Mouse (Mus musculus) liver, embryonic 13.5 days (tissue): ENCODE data around the gene Pole. TPM values are rescaled to one million over a fixed set of nuclear protein-coding genes. Genes with fewer than 3 reads are reported as not detected.
A peak's percentile ranks its signal among the peaks of the same experiment; 100 is the strongest.

Experiments
- ATAC-seq: fragments of 200-750 bp; cut with Nextera tagmentation; 2 replicates; pipeline ENCODE4 v1.8.0; 2017; ENCODE audit warnings: low read depth, mild to moderate bottlenecking, moderate number of reproducible peaks, moderate library complexity
- DNase-seq: peaks from one replicate; pipeline ENCODE4 v3.0.0; 2022
- H3K27ac ChIP-seq: fragments of 300-500 bp; sonication (generic); 2 replicates; pipeline ENCODE4 v1.5.1; 2015; ENCODE audit warnings: moderate library complexity, mild to moderate bottlenecking, inconsistent platforms
- H3K27me3 ChIP-seq: fragments of 300-500 bp; sonication (generic); 2 replicates; pipeline ENCODE4 v1.6.1; 2015; ENCODE audit warnings: mild to moderate bottlenecking, inconsistent platforms
- H3K36me3 ChIP-seq: fragments of 300-500 bp; sonication (generic); 2 replicates; pipeline ENCODE4 v1.6.1; 2015; ENCODE audit warnings: mild to moderate bottlenecking, inconsistent platforms
- H3K4me1 ChIP-seq: fragments of 300-500 bp; sonication (generic); replicated peaks from 2 replicates; pipeline ENCODE4 v1.6.1; 2015; ENCODE audit warnings: inconsistent platforms
- H3K4me2 ChIP-seq: fragments of 300-500 bp; sonication (generic); 2 replicates; pipeline ENCODE4 v1.6.1; 2015; ENCODE audit warnings: inconsistent platforms, mild to moderate bottlenecking, moderate library complexity
- H3K4me3 ChIP-seq: fragments of 300-500 bp; sonication (generic); replicated peaks from 2 replicates; pipeline ENCODE4 v1.5.1; 2015; ENCODE audit warnings: mild to moderate bottlenecking, inconsistent platforms
- H3K9ac ChIP-seq: fragments of 300-500 bp; sonication (generic); 2 replicates; pipeline ENCODE4 v1.6.1; 2015; ENCODE audit warnings: mild to moderate bottlenecking, inconsistent platforms
- H3K9me3 ChIP-seq: fragments of 300-500 bp; sonication (generic); replicated peaks from 2 replicates; pipeline ENCODE4 v1.6.1; 2016; ENCODE audit warnings: inconsistent platforms
- WGBS: fragments of 180-500 bp; shearing (Covaris S2); methylation state at CpG from one replicate; pipeline ENCODE4 v1.1.7; 2015; ENCODE audit not compliant: insufficient replicate concordance; 5-methylcytosine and 5-hydroxymethylcytosine counted together
- polyA plus RNA-seq: library from polyadenylated mRNA; unstranded; fragments of >200 nt; fragmentation: Nextera tagmentation; extraction: Ambion mirVana; gene quantifications from 2 replicates; pipeline ENCODE4 v1.2.1, GENCODE M21; 2015

The Pole gene
- polyA plus RNA-seq, 1 experiment from 2014 or later: 20.6 TPM

DNA sequence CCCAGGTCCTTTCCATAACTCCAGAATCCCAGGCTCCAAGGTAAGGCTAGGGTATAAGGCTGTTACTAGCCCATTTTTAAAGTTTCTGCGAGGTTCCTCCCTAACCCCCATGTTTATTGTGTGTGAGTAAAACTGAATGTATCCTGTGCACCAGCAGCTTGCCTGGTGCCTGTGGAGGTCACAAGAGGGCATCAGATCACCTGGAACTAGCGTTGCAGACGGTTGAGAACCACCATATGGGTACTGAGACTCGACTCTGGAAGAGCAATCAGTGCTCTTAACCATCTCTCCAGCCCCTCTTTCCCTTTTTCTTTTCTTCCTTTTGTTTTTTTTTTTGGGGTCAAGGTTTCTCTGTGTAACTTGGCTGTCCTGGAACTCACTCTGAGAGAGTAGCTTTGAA, 93.7 kb downstream of the Pole start:
- WGBS: 62% methylated on average over 4 of the region's 4 CpGs
- Histone ChIP-seq H3K4me1 (no peaks in the 10 kb centered on the region), H3K4me2 (no peak overlapping the region), H3K36me3 (peaks cover 27% of the 10 kb centered on the region), H3K27me3 (peaks cover under 1% of the 10 kb centered on the region; the same call in 1 of the 2 replicates), H3K9me3 (no peaks in the 10 kb centered on the region), H3K9ac (no peak overlapping the region), H3K4me3 (no peak overlapping the region), H3K27ac (no peak overlapping the region)
- ATAC-seq: no peak
- no peak for DNase-seq

GRCm38 (mm10) chr5:110384491-110384890, 98.4 kb downstream of the Pole start:
- Histone ChIP-seq H3K9ac (no peak overlapping the region), H3K27ac (no peak overlapping the region), H3K27me3 (peaks cover 34% of the 10 kb centered on the region), H3K36me3 (no peaks in the 10 kb centered on the region), H3K4me3 (no peak overlapping the region), H3K9me3 (no peaks in the 10 kb centered on the region), H3K4me1 (peaks cover 16% of the 10 kb centered on the region), H3K4me2 (no peak overlapping the region)
- DNase-seq (no peak), ATAC-seq (no peak)
- 75% methylated on average over 6 of the region's 6 CpGs for WGBS

DNA sequence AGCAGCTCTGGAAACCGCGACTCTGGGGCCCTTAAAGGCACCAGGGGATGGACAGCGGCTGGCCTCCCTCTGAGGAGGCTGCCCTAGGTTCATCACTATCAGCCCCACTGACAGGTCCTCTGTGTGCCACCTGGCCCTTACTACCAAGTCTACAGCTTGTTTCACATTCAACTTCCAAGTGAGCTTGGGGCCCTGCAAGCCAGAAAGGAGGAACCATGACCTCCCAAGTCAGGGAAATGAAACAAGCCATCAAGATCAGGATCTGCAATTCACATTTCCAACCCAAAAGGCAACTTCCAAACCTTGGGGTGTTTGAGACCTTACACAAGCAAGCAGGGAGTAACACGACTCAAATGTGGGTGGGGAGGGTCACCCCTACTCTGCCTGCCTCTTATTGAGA, 99.2 kb downstream of the Pole start:
- Histone ChIP-seq H3K27me3 (peaks cover 34% of the 10 kb centered on the region), H3K9ac (no peak overlapping the region), H3K9me3 (no peaks in the 10 kb centered on the region), H3K4me1 (peaks cover 16% of the 10 kb centered on the region), H3K36me3 (no peaks in the 10 kb centered on the region), H3K27ac (no peak overlapping the region), H3K4me2 (no peak overlapping the region), H3K4me3 (no peak overlapping the region)
- 60% methylated on average over 4 of the region's 4 CpGs for WGBS
- no peak for DNase-seq
- ATAC-seq: no peak

GRCm38 (mm10) chr5:110386371-110387330, 100.5 kb downstream of the Pole start:
- Histone ChIP-seq H3K4me1 (peaks cover 16% of the 10 kb centered on the region), H3K27ac (no peak overlapping the region), H3K27me3 (peaks cover 34% of the 10 kb centered on the region), H3K9me3 (no peaks in the 10 kb centered on the region), H3K9ac (peak overlapping the region; percentile 50), H3K36me3 (no peaks in the 10 kb centered on the region), H3K4me2 (peak overlapping the region; percentile 70), H3K4me3 (peak overlapping the region; percentile 55)
- WGBS: 4% methylated on average over 90 of the region's 90 CpGs
- DNase-seq (peak; percentile 33), ATAC-seq (peak; percentile 75)

Other genes with a start within 250 kb of the Pole start
- gene Gm17655, start 213.8 kb upstream of the Pole start, polyA plus RNA-seq: 1.4 and 1.5 TPM in 2 replicates
- 1.1 and 1.6 TPM in 2 replicates for gene Gm35315, start 191.9 kb upstream of the Pole start, polyA plus RNA-seq
- 0.25 and 0.36 TPM in 2 replicates for gene Plcxd1, start 186.3 kb upstream of the Pole start, polyA plus RNA-seq
- 9.5 and 10.0 TPM in 2 replicates for gene Gtpbp6, start 178.1 kb upstream of the Pole start, polyA plus RNA-seq
- gene Zfp605, start 176.2 kb upstream of the Pole start, polyA plus RNA-seq: 1.3 and 1.7 TPM in 2 replicates
- gene Chfr, start 150.5 kb upstream of the Pole start, polyA plus RNA-seq: 22.2 and 26.1 TPM in 2 replicates
- gene Golga3, start 109.6 kb upstream of the Pole start, polyA plus RNA-seq: 6.7 and 7.9 TPM in 2 replicates
- 13.5 and 15.9 TPM in 2 replicates for gene Ankle2, start 55.3 kb upstream of the Pole start, polyA plus RNA-seq
- gene Pgam5, start 16.4 kb upstream of the Pole start, polyA plus RNA-seq: 37.4 and 39.7 TPM in 2 replicates
- gene Pxmp2, start 120 bp upstream of the Pole start, polyA plus RNA-seq: 34.1 and 34.3 TPM in 2 replicates
- not detected in 2 replicates for gene P2rx2, start 56.9 kb downstream of the Pole start, polyA plus RNA-seq
- not detected in 2 replicates for gene Lrcol1, start 58.4 kb downstream of the Pole start, polyA plus RNA-seq
- gene Fbrsl1, start 162.2 kb downstream of the Pole start, polyA plus RNA-seq: 3.3 and 3.7 TPM in 2 replicates